Mouse (Mus musculus): Measurements from ENCODE around the gene Gas8. TPM values are rescaled to one million over a fixed set of nuclear protein-coding genes. Genes with fewer than 3 reads are reported as not detected.

The Gas8 gene
- 1.9 TPM for polyA plus RNA-seq (2014; fragmentation: Illumina TruSeq; extraction: RNeasy Lipid Tissue Mini Kit (QIAGEN cat#74804); ENCODE audit: low read depth, low replicate concordance)

DNA sequence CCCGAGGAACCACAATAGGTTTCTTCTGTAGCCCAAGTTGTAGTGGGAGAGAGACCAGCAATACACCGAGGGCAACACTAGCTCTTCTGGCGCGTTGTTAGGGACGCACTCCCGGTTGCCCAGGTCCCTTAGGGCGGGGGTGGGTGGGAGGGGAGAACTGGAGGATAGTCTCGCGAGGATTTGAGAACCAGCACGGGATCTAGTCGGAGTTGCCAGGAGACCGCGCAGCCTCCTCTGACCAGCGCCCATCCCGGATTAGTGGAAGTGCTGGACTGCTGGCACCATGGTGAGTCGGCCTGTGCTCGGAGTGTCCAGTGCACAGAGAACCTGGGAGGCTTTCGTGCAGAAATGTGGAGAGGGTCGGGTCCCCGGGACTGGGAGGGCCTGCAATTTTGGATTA lies at the start of gene Gas8:
Gene Gas8, plus strand, starts transcription at position 168 of the 400 bp plus-strand sequence.

DNA sequence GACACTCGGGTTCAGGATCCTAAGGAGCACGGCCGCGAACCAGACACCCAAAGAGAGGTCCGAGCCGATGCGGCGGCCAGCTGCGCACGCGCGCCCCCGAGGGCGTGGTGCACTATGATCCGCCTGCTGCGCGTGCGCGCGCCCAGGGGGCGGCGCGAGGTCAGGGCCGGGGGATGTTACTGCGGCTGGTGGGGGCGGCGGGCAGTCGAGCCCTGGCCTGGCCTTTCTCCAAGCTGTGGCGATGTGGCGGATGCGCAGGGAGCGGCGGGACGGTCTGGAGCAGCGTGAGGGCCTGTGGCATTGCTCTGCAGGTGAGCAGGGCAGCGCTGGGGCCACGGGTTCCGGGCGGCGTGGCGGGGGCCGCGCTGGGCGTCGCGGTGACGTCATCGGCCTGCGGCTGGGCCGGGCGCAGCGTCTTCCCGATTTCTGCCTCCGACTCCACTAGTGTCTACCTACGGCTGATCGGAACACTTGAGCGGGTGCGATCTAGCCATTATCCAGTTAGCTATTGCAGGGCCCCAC lies 40.8 kb upstream of the Gas8 start, which contains the start of gene Afg3l1:
Gene Afg3l1, plus strand, starts transcription at position 167 of the 522 bp plus-strand sequence.

DNA sequence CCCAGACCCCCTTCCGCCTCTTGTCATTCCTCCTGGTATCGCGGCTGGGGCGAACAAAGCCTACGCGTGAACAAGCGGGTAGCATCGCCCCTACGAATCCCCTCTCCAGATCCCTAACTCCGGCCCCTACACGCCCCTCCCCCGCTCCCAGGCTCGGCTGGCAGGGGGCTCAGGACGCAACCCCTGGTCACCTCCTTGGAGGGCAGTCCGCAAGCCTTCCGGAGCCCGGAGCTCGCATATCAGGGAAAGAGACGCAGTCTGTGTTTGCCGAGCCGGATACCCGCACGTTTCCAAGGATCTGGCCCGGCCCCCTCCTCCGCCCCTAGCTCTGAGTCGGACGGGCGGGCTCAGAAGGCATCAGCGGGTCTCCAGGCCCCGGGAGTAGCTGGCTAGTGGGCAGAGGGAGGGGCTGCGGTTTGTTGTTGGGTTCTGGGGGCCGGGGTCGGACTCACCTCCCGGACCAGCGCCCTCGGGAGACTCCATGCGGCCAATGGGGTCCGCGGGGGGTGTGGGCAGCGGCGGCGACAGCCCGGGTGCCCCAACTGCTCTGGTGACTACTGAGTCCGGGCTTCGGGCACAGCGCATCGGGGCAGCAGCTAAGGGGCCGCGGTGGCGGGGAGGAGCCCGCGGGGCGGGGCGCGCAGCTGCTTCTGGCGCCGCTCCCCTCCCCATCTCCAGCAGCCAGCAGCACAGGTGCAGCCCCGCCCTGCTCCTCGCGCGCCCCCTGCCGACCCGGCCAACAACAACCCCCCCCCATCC lies 3.7 kb upstream of the Gas8 start, which contains the start of gene Dbndd1:
Gene Dbndd1, minus strand, starts transcription at position 683 of the 759 bp plus-strand sequence.

Other genes with a start within 250 kb of the Gas8 start
- 0.32 TPM for gene Fanca, start 200.3 kb upstream of the Gas8 start, polyA plus RNA-seq (2014; fragmentation: Illumina TruSeq; extraction: RNeasy Lipid Tissue Mini Kit (QIAGEN cat#74804); ENCODE audit: low read depth, low replicate concordance)
- gene Spire2, start 186.1 kb upstream of the Gas8 start, polyA plus RNA-seq (2014; fragmentation: Illumina TruSeq; extraction: RNeasy Lipid Tissue Mini Kit (QIAGEN cat#74804); ENCODE audit: low read depth, low replicate concordance) = not detected
- gene Tcf25, start 145.1 kb upstream of the Gas8 start, polyA plus RNA-seq (2014; fragmentation: Illumina TruSeq; extraction: RNeasy Lipid Tissue Mini Kit (QIAGEN cat#74804); ENCODE audit: low read depth, low replicate concordance) = 183 TPM
- not detected for gene Mc1r, start 111.7 kb upstream of the Gas8 start, polyA plus RNA-seq (2014; fragmentation: Illumina TruSeq; extraction: RNeasy Lipid Tissue Mini Kit (QIAGEN cat#74804); ENCODE audit: low read depth, low replicate concordance)
- gene Tubb3, start 107.4 kb upstream of the Gas8 start, polyA plus RNA-seq (2014; fragmentation: Illumina TruSeq; extraction: RNeasy Lipid Tissue Mini Kit (QIAGEN cat#74804); ENCODE audit: low read depth, low replicate concordance) = not detected
- gene Def8, start 95.3 kb upstream of the Gas8 start, polyA plus RNA-seq (2014; fragmentation: Illumina TruSeq; extraction: RNeasy Lipid Tissue Mini Kit (QIAGEN cat#74804); ENCODE audit: low read depth, low replicate concordance) = 10.8 TPM
- 10.0 TPM for gene Afg3l1, start 40.9 kb upstream of the Gas8 start, polyA plus RNA-seq (2014; fragmentation: Illumina TruSeq; extraction: RNeasy Lipid Tissue Mini Kit (QIAGEN cat#74804); ENCODE audit: low read depth, low replicate concordance)
- gene Dbndd1, start 3.4 kb upstream of the Gas8 start, polyA plus RNA-seq (2014; fragmentation: Illumina TruSeq; extraction: RNeasy Lipid Tissue Mini Kit (QIAGEN cat#74804); ENCODE audit: low read depth, low replicate concordance) = not detected
- gene Rhou, start 135.1 kb downstream of the Gas8 start, polyA plus RNA-seq (2014; fragmentation: Illumina TruSeq; extraction: RNeasy Lipid Tissue Mini Kit (QIAGEN cat#74804); ENCODE audit: low read depth, low replicate concordance) = 2.3 TPM

Data from kidney, adult 10 weeks (tissue).